Mouse (Mus musculus): Measurements from ENCODE around the gene Gm4779. TPM values are rescaled to one million over a fixed set of nuclear protein-coding genes. Genes with fewer than 3 reads are reported as not detected.

Gene Gm4779
- polyA plus RNA-seq, 1 experiment from 2014 or later: not detected

- Histone ChIP-seq H3K4me3 (no peak overlapping the region), H3K4me2 (no peak overlapping the region), H3K4me1 (replicated peaks) (no peaks in the 10 kb centered on the region), H3K9ac (no peak overlapping the region), H3K36me3 (no peaks in the 10 kb centered on the region), H3K27me3 (peaks cover 17% of the 10 kb centered on the region; the same call in 1 of the 2 replicates), H3K27ac (no peak overlapping the region), H3K9me3 (no peaks in the 10 kb centered on the region)
- ATAC-seq (ENCODE audit: low FRiP score): no peak
- WGBS: 44% methylated on average over 4 of the region's 4 CpGs
Observed at GRCm38 (mm10) chrX:101750144-101750543, 44.1 kb downstream of the Gm4779 start.

DNA sequence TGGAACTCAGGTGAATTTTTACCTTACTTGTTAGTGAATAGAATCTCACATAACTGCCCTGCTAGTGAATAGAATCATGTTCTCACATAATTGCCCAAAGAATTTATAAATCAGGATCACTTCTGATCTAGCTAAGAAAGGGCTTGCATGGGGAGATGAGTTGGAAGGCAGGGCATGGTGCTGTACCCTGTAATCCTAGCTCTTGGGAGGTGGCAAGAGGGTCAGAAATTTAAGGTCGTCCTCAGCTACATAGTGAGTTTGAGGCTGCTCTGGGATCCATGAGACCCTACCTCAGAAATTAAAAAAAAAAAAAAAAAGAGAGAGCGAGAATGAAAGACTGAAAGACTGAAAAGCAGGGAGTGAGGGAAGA, 53.2 kb downstream of the Gm4779 start:
- Histone ChIP-seq H3K9ac (no peak overlapping the region), H3K4me1 (replicated peaks) (no peaks in the 10 kb centered on the region; the same call in 1 of the 2 replicates), H3K36me3 (no peaks in the 10 kb centered on the region), H3K4me3 (no peak overlapping the region), H3K27ac (peak overlapping the region; percentile 64), H3K9me3 (no peaks in the 10 kb centered on the region), H3K27me3 (peaks cover 26% of the 10 kb centered on the region; the same call in 1 of the 2 replicates), H3K4me2 (no peak overlapping the region)
- 79% methylated on average over 1 of the region's 2 CpGs for WGBS
- no peak for ATAC-seq (ENCODE audit: low FRiP score)

DNA sequence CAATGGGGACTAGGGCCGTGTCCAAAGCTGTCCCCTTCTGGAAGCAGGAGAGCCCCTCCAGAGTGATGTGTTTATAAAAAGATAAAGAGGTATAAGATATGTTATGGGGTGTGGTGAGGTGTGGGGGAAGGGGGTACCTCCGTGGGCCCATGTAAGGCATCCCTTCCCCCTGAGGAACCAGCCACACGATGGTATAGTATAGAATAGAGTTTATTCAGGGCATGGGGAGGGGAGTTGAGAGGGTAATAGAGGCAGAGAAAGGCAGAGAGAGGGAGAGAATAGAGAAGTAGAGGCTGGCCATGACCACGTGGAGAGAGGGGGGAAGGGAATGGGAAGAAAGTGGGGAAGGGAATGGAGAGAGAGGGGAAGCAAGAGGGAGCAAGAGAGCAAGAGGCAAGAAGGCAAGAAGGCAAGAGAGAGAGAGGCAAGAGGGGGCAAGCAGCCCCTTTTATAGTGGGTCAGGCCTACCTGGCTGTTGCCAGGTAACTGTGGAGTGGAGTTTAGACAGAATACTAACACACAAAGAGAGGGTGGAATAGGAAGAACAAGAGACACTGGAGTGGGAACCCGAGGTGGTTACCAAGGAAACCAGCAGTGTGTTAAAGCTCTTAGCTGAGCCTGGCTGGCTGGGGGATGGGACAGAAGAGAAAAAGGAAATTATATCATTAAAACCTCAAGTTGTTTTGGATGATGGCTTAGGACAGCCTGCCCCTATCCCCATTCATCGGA, 53.7 kb downstream of the Gm4779 start:
- no peaks in the 10 kb centered on the region for H3K36me3 ChIP-seq
- H3K4me2 ChIP-seq: no peak overlapping the region
- no peak overlapping the region for H3K9ac ChIP-seq
- no peak overlapping the region for H3K4me3 ChIP-seq
- peak overlapping the region; percentile 48 for H3K27ac ChIP-seq
- WGBS: 46% methylated on average over 6 of the region's 6 CpGs
- H3K27me3 ChIP-seq: peaks cover 28% of the 10 kb centered on the region; the same call in 1 of the 2 replicates
- peak; percentile 92 for ATAC-seq (ENCODE audit: low FRiP score)
- H3K9me3 ChIP-seq: no peaks in the 10 kb centered on the region
- H3K4me1 ChIP-seq (replicated peaks): no peaks in the 10 kb centered on the region; the same call in 1 of the 2 replicates

Other genes with a start within 250 kb of the Gm4779 start
- 194 and 197 TPM in 2 replicates for gene Ogt, start 154.4 kb downstream of the Gm4779 start, polyA plus RNA-seq (2015; fragmentation: Nextera tagmentation; extraction: Ambion mirVana)
- gene Cxcr3, start 60.2 kb downstream of the Gm4779 start, polyA plus RNA-seq (2015; fragmentation: Nextera tagmentation; extraction: Ambion mirVana): 0.22 and 0.27 TPM in 2 replicates
- gene 8030474K03Rik, start 233 bp upstream of the Gm4779 start, polyA plus RNA-seq (2015; fragmentation: Nextera tagmentation; extraction: Ambion mirVana): 0.16 TPM in 1 of 2 replicates, not detected in the other
- 5.2 and 7.1 TPM in 2 replicates for gene Nhsl2, start 55.0 kb upstream of the Gm4779 start, polyA plus RNA-seq (2015; fragmentation: Nextera tagmentation; extraction: Ambion mirVana)